Mouse (Mus musculus) urinary bladder, postnatal 36 days (tissue): ENCODE data around the gene Msi2.
A peak's percentile ranks its signal among the peaks of the same experiment; 100 is the strongest.

ENCODE experiments used
- DNase-seq, 2 experiments: peaks; one replicate each; pipeline ENCODE4 v3.0.0; 2022; ENCODE audit warnings: low spot score in 2 of 2, mixed read lengths in 1 of 2

Msi2 gene

GRCm38 (mm10) chr11:88614527-88615305, 103.6 kb downstream of the Msi2 start:
- no peak for DNase-seq

GRCm38 (mm10) chr11:88613771-88614526, 104.4 kb downstream of the Msi2 start:
- DNase-seq, result peak in 1 of 2 experiments; percentile 58

GRCm38 (mm10) chr11:88613008-88613407, 105.3 kb downstream of the Msi2 start:
- DNase-seq, result no peak

- peak; percentile 47 to 71 for DNase-seq
Observed at GRCm38 (mm10) chr11:88612141-88612540, 106.2 kb downstream of the Msi2 start.

GRCm38 (mm10) chr11:88610809-88611208, 107.5 kb downstream of the Msi2 start:
- no peak for DNase-seq

- DNase-seq, result no peak
Observed at GRCm38 (mm10) chr11:88610112-88610511, 108.2 kb downstream of the Msi2 start.

- no peak for DNase-seq
Observed at GRCm38 (mm10) chr11:88608584-88608983, 109.7 kb downstream of the Msi2 start.

GRCm38 (mm10) chr11:88607725-88608383, 110.5 kb downstream of the Msi2 start:
- DNase-seq, result no peak

- no peak for DNase-seq
Observed at GRCm38 (mm10) chr11:88605771-88606170, 112.5 kb downstream of the Msi2 start.

GRCm38 (mm10) chr11:88605098-88605525, 113.2 kb downstream of the Msi2 start:
- no peak for DNase-seq

- no peak for DNase-seq
Observed at GRCm38 (mm10) chr11:88604635-88605034, 113.7 kb downstream of the Msi2 start.

GRCm38 (mm10) chr11:88603366-88603765, 114.9 kb downstream of the Msi2 start:
- DNase-seq, result no peak

GRCm38 (mm10) chr11:88602471-88603120, 115.7 kb downstream of the Msi2 start:
- DNase-seq, result no peak

GRCm38 (mm10) chr11:88600194-88600593, 118.1 kb downstream of the Msi2 start:
- DNase-seq, result no peak

- no peak for DNase-seq
Observed at GRCm38 (mm10) chr11:88599332-88600130, 118.8 kb downstream of the Msi2 start.

- no peak for DNase-seq
Observed at GRCm38 (mm10) chr11:88598848-88599175, 119.5 kb downstream of the Msi2 start.

GRCm38 (mm10) chr11:88598150-88598847, 120.0 kb downstream of the Msi2 start:
- no peak for DNase-seq

- no peak for DNase-seq
Observed at GRCm38 (mm10) chr11:88595616-88596015, 122.7 kb downstream of the Msi2 start.

- no peak for DNase-seq
Observed at GRCm38 (mm10) chr11:88594804-88595611, 123.3 kb downstream of the Msi2 start.

- DNase-seq, result no peak
Observed at GRCm38 (mm10) chr11:88594010-88594409, 124.3 kb downstream of the Msi2 start.
